Mouse (Mus musculus): ENCODE measurements around the gene Ccdc117. TPM values are rescaled to one million over a fixed set of nuclear protein-coding genes. Genes with fewer than 3 reads are reported as not detected.
"Not testable (repeated sequence)": the region's sequence is repeated elsewhere in the genome, so short reads cannot be mapped to it uniquely, and the experiment has no call there.

Gene Ccdc117
- polyA plus RNA-seq, 1 experiment from 2014 or later = 18.0 TPM

GRCm38 (mm10) chr11:5496559-5497248, 45.3 kb downstream of the Ccdc117 start:
- no peaks in the 10 kb centered on the region for H3K36me3 ChIP-seq (ENCODE audit: control insufficient read depth, insufficient read depth, low read length)
- peaks cover 17% of the 10 kb centered on the region for H3K4me1 ChIP-seq (replicated peaks; ENCODE audit: control insufficient read depth, insufficient read depth, low read length)
- no peak overlapping the region for H3K4me2 ChIP-seq (ENCODE audit: low read depth, low read length)
- H3K27ac ChIP-seq (ENCODE audit: low read length) = no peak overlapping the region
- H3K9me3 ChIP-seq (ENCODE audit: control insufficient read depth, low read length) = no peaks in the 10 kb centered on the region
- no peak overlapping the region for H3K9ac ChIP-seq (ENCODE audit: low read length)
- H3K27me3 ChIP-seq (ENCODE audit: control insufficient read depth, insufficient read depth, low read depth, low read length) = no peaks in the 10 kb centered on the region
- H3K4me3 ChIP-seq (ENCODE audit: low read length) = no peak overlapping the region
- WGBS = 91% methylated on average over 13 of the region's 13 CpGs
- ATAC-seq (ENCODE audit: low read depth) = no peak

- no peak for ATAC-seq (ENCODE audit: low read depth)
- peaks cover 17% of the 10 kb centered on the region for H3K4me1 ChIP-seq (replicated peaks; ENCODE audit: control insufficient read depth, insufficient read depth, low read length)
- H3K27ac ChIP-seq (ENCODE audit: low read length) = no peak overlapping the region
These were observed 46.1 kb downstream of the Ccdc117 start for GRCm38 (mm10) chr11:5495906-5496305.

GRCm38 (mm10) chr11:5495286-5495832, 46.6 kb downstream of the Ccdc117 start:
- H3K4me2 ChIP-seq (ENCODE audit: low read depth, low read length) = no peak overlapping the region
- no peak overlapping the region for H3K27ac ChIP-seq (ENCODE audit: low read length)
- no peaks in the 10 kb centered on the region for H3K27me3 ChIP-seq (ENCODE audit: control insufficient read depth, insufficient read depth, low read depth, low read length)
- peaks cover 17% of the 10 kb centered on the region for H3K4me1 ChIP-seq (replicated peaks; ENCODE audit: control insufficient read depth, insufficient read depth, low read length)
- 68% methylated on average over 12 of the region's 12 CpGs for WGBS
- no peak for ATAC-seq (ENCODE audit: low read depth)
- no peaks in the 10 kb centered on the region for H3K9me3 ChIP-seq (ENCODE audit: control insufficient read depth, low read length)
- no peak overlapping the region for H3K4me3 ChIP-seq (ENCODE audit: low read length)
- no peaks in the 10 kb centered on the region for H3K36me3 ChIP-seq (ENCODE audit: control insufficient read depth, insufficient read depth, low read length)
- no peak overlapping the region for H3K9ac ChIP-seq (ENCODE audit: low read length)

More at GRCm38 (mm10) chr11:5495906-5496305, 46.1 kb downstream of the Ccdc117 start:
- Histone ChIP-seq H3K27me3 (ENCODE audit: control insufficient read depth, insufficient read depth, low read depth, low read length) (no peaks in the 10 kb centered on the region), H3K4me2 (ENCODE audit: low read depth, low read length) (no peak overlapping the region), H3K36me3 (ENCODE audit: control insufficient read depth, insufficient read depth, low read length) (no peaks in the 10 kb centered on the region), H3K9me3 (ENCODE audit: control insufficient read depth, low read length) (no peaks in the 10 kb centered on the region), H3K4me3 (ENCODE audit: low read length) (no peak overlapping the region), H3K9ac (ENCODE audit: low read length) (no peak overlapping the region)
- 79% methylated on average over 5 of the region's 5 CpGs for WGBS

GRCm38 (mm10) chr11:5493869-5494268, 48.1 kb downstream of the Ccdc117 start:
- ATAC-seq (ENCODE audit: low read depth) = no peak
- H3K4me2 ChIP-seq (ENCODE audit: low read depth, low read length) = no peak overlapping the region
- peaks cover 9% of the 10 kb centered on the region; the same call in 1 of the 2 replicates for H3K4me1 ChIP-seq (replicated peaks; ENCODE audit: control insufficient read depth, insufficient read depth, low read length)
- no peaks in the 10 kb centered on the region for H3K9me3 ChIP-seq (ENCODE audit: control insufficient read depth, low read length)
- no peak overlapping the region for H3K27ac ChIP-seq (ENCODE audit: low read length)
- no peaks in the 10 kb centered on the region for H3K27me3 ChIP-seq (ENCODE audit: control insufficient read depth, insufficient read depth, low read depth, low read length)
- WGBS = 50% methylated on average over 2 of the region's 2 CpGs
- no peak overlapping the region for H3K4me3 ChIP-seq (ENCODE audit: low read length)
- no peak overlapping the region for H3K9ac ChIP-seq (ENCODE audit: low read length)
- H3K36me3 ChIP-seq (ENCODE audit: control insufficient read depth, insufficient read depth, low read length) = no peaks in the 10 kb centered on the region

- 21% methylated on average over 7 of the region's 7 CpGs for WGBS
- no peak overlapping the region for H3K4me3 ChIP-seq (ENCODE audit: low read length)
- no peaks in the 10 kb centered on the region for H3K27me3 ChIP-seq (ENCODE audit: control insufficient read depth, insufficient read depth, low read depth, low read length)
- no peak for ATAC-seq (ENCODE audit: low read depth)
- no peaks in the 10 kb centered on the region for H3K9me3 ChIP-seq (ENCODE audit: control insufficient read depth, low read length)
- H3K4me1 ChIP-seq (replicated peaks; ENCODE audit: control insufficient read depth, insufficient read depth, low read length) = no peaks in the 10 kb centered on the region; the same call in 1 of the 2 replicates
- no peak overlapping the region for H3K9ac ChIP-seq (ENCODE audit: low read length)
- H3K27ac ChIP-seq (ENCODE audit: low read length) = no peak overlapping the region
- H3K4me2 ChIP-seq (ENCODE audit: low read depth, low read length) = no peak overlapping the region
- no peaks in the 10 kb centered on the region for H3K36me3 ChIP-seq (ENCODE audit: control insufficient read depth, insufficient read depth, low read length)
These were observed 50.1 kb downstream of the Ccdc117 start for GRCm38 (mm10) chr11:5491912-5492311.

- Histone ChIP-seq H3K36me3 (ENCODE audit: control insufficient read depth, insufficient read depth, low read length) (no peaks in the 10 kb centered on the region), H3K27ac (ENCODE audit: low read length) (no peak overlapping the region), H3K9ac (ENCODE audit: low read length) (no peak overlapping the region), H3K4me2 (ENCODE audit: low read depth, low read length) (no peak overlapping the region), H3K4me3 (ENCODE audit: low read length) (no peak overlapping the region), H3K4me1 (replicated peaks; ENCODE audit: control insufficient read depth, insufficient read depth, low read length) (no peaks in the 10 kb centered on the region; the same call in 1 of the 2 replicates), H3K9me3 (ENCODE audit: control insufficient read depth, low read length) (no peaks in the 10 kb centered on the region), H3K27me3 (ENCODE audit: control insufficient read depth, insufficient read depth, low read depth, low read length) (no peaks in the 10 kb centered on the region)
- ATAC-seq (ENCODE audit: low read depth) = no peak
- 70% methylated on average over 10 of the region's 10 CpGs for WGBS
These were observed 50.9 kb downstream of the Ccdc117 start for GRCm38 (mm10) chr11:5490989-5491656.

- H3K4me3 ChIP-seq (ENCODE audit: low read length); H3K36me3 ChIP-seq (ENCODE audit: control insufficient read depth, insufficient read depth, low read length); H3K4me2 ChIP-seq (ENCODE audit: low read depth, low read length); H3K4me1 ChIP-seq (replicated peaks; ENCODE audit: control insufficient read depth, insufficient read depth, low read length); H3K27ac ChIP-seq (ENCODE audit: low read length); H3K27me3 ChIP-seq (ENCODE audit: control insufficient read depth, insufficient read depth, low read depth, low read length); ATAC-seq (ENCODE audit: low read depth); H3K9me3 ChIP-seq (ENCODE audit: control insufficient read depth, low read length); H3K9ac ChIP-seq (ENCODE audit: low read length): not testable (repeated sequence)
- WGBS = 77% methylated on average over 10 of the region's 10 CpGs
These were observed 52.6 kb downstream of the Ccdc117 start for GRCm38 (mm10) chr11:5489433-5489832.

- H3K27ac ChIP-seq (ENCODE audit: low read length) = peak overlapping the region; percentile 7; the same call in 1 of the 2 replicates
- H3K36me3 ChIP-seq (ENCODE audit: control insufficient read depth, insufficient read depth, low read length) = no peaks in the 10 kb centered on the region
- no peaks in the 10 kb centered on the region for H3K27me3 ChIP-seq (ENCODE audit: control insufficient read depth, insufficient read depth, low read depth, low read length)
- peak overlapping the region; percentile 47 for H3K4me3 ChIP-seq (ENCODE audit: low read length)
- no peaks in the 10 kb centered on the region for H3K4me1 ChIP-seq (replicated peaks; ENCODE audit: control insufficient read depth, insufficient read depth, low read length)
- WGBS = 11% methylated on average over 15 of the region's 15 CpGs
- H3K9ac ChIP-seq (ENCODE audit: low read length) = peak overlapping the region; percentile 68
- no peaks in the 10 kb centered on the region for H3K9me3 ChIP-seq (ENCODE audit: control insufficient read depth, low read length)
- H3K4me2 ChIP-seq (ENCODE audit: low read depth, low read length) = peak overlapping the region; percentile 61
- ATAC-seq (ENCODE audit: low read depth) = peak; percentile 83
These were observed 56.6 kb downstream of the Ccdc117 start for GRCm38 (mm10) chr11:5485193-5486011.

GRCm38 (mm10) chr11:5482581-5482980, 59.4 kb downstream of the Ccdc117 start:
- H3K9ac ChIP-seq (ENCODE audit: low read length) = no peak overlapping the region
- no peaks in the 10 kb centered on the region for H3K36me3 ChIP-seq (ENCODE audit: control insufficient read depth, insufficient read depth, low read length)
- no peak overlapping the region for H3K4me3 ChIP-seq (ENCODE audit: low read length)
- no peak for ATAC-seq (ENCODE audit: low read depth)
- H3K27me3 ChIP-seq (ENCODE audit: control insufficient read depth, insufficient read depth, low read depth, low read length) = no peaks in the 10 kb centered on the region
- no peaks in the 10 kb centered on the region for H3K4me1 ChIP-seq (replicated peaks; ENCODE audit: control insufficient read depth, insufficient read depth, low read length)
- H3K27ac ChIP-seq (ENCODE audit: low read length) = no peak overlapping the region
- no peaks in the 10 kb centered on the region for H3K9me3 ChIP-seq (ENCODE audit: control insufficient read depth, low read length)
- 79% methylated on average over 13 of the region's 13 CpGs for WGBS
- no peak overlapping the region for H3K4me2 ChIP-seq (ENCODE audit: low read depth, low read length)

Data from lung, embryonic 16.5 days (tissue).